Mouse (Mus musculus) cerebellum, postnatal 14 days (tissue): ENCODE data around the gene Olfr527.

Experiments used
- DNase-seq, 2 experiments: peaks; one replicate each; pipeline ENCODE4 v3.0.0; 2021; ENCODE audit warnings: mixed read lengths in 2 of 2

Olfr527 gene

GRCm38 (mm10) chr7:140333717-140334116, at the start of gene Olfr527:
Olfr527 (plus strand) TSS chr7:140334017.
- no peak for DNase-seq

GRCm38 (mm10) chr7:140295746-140296145, 38.1 kb upstream of the Olfr527 start:
- no peak for DNase-seq

- no peak for DNase-seq
Observed at GRCm38 (mm10) chr7:140296876-140297275, 36.9 kb upstream of the Olfr527 start.

- DNase-seq, result no peak
Observed at GRCm38 (mm10) chr7:140299416-140299815, 34.4 kb upstream of the Olfr527 start.

- DNase-seq, result no peak
Observed at GRCm38 (mm10) chr7:140319861-140320385, 13.9 kb upstream of the Olfr527 start.

- no peak for DNase-seq
Observed at GRCm38 (mm10) chr7:140320558-140320957, 13.3 kb upstream of the Olfr527 start, which contains the start of gene Olfr525. Olfr525 (plus strand) TSS chr7:140320858.

- no peak for DNase-seq
Observed at GRCm38 (mm10) chr7:140321135-140321534, 12.7 kb upstream of the Olfr527 start.

- DNase-seq, result peak; percentile 23 to 46
Observed at GRCm38 (mm10) chr7:140329766-140330304, 4.0 kb upstream of the Olfr527 start.

- no peak for DNase-seq
Observed at GRCm38 (mm10) chr7:140361571-140361970, 27.8 kb downstream of the Olfr527 start, which contains the start of gene Olfr60. Olfr60 (minus strand) TSS chr7:140361671.

- DNase-seq, result no peak
Observed at GRCm38 (mm10) chr7:140374300-140374699, 40.5 kb downstream of the Olfr527 start.

- DNase-seq, result no peak
Observed at GRCm38 (mm10) chr7:140376231-140376630, 42.4 kb downstream of the Olfr527 start, which contains the start of gene Olfr530. Olfr530 (minus strand) TSS chr7:140376331.

- no peak for DNase-seq
Observed at GRCm38 (mm10) chr7:140376911-140377310, 43.1 kb downstream of the Olfr527 start.
